Mouse (Mus musculus) heart, postnatal 14 days (tissue): ENCODE results near the gene Parvb. TPM values are rescaled to one million over a fixed set of nuclear protein-coding genes. Genes with fewer than 3 reads are reported as not detected.
A peak's percentile ranks its signal among the peaks of the same experiment; 100 is the strongest.
"Not testable (repeated sequence)": the region's sequence is repeated elsewhere in the genome, so short reads cannot be mapped to it uniquely, and the experiment has no call there.

Source experiments
- DNase-seq, 2 experiments: peaks; one replicate each; pipeline ENCODE4 v3.0.0; 2021 to 2022
- intact Hi-C: fragments of 180-260 bp; cut with DNase I; formaldehyde crosslinking; loops from one replicate; pipeline ENCODE4 v1.15.1; 2025
- total RNA-seq, 2 experiments: library from RNA; stranded (reverse); gene quantifications; 2 replicates each; pipeline ENCODE4 v1.2.3; 2021

The Parvb gene
- total RNA-seq, 2 experiments from 2014 or later: 149 to 151 TPM

GRCm38 (mm10) chr15:84282206-84283085 is 50.6 kb downstream of the Parvb start:
- intact Hi-C loops: loop anchor here (5.0 kb wide), 1 partner anchor 330 kb away; no protein-coding TSS in a partner anchor
- no peak for DNase-seq

DNA sequence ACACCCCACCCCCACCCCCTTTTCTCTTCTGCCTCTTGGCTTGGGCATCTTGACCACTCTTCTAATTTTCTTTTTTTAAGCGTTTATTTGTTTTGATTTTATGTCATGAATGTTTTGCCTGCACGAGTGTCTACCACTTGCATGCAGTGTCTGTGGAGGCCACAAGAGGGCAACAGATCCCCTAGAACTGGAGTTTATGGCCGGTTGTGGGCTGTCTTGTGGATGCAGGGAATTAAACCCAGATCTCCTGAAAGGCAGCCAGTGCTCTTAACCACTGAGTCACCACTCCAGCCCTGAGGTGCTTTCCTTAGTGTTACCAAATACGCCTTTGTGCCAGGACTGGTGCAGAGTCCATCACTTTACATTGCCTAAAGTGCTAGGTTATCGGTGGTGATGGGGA is 52.2 kb downstream of the Parvb start:
- DNase-seq: peak; percentile 37 to 61
- intact Hi-C loops: loop anchor here (2.0 to 5.0 kb wide), 2 partner anchors 71 to 328 kb away; no protein-coding TSS in a partner anchor

DNA sequence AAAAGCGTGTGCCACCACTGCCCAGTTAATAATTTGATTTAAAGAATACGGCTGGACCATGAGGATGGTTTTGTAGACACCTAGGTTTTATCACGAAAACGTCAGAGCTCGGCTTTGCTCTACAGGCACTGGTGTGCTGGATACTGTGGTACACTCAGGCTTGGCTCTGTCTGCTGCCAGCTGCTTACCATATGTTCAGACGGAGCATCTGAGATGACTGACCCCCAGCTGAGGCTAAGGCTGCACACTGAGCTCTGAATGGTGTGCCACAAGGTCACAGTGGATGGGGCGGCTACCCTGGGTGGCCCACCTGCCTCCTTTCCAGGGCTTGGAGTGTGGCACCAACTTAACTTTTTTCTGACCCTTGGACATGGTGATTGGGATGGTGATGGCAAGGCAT is 53.6 kb downstream of the Parvb start:
- no peak for DNase-seq
- intact Hi-C loops: loop anchor here (2.0 kb wide), 1 partner anchor 73 kb away; no protein-coding TSS in a partner anchor

- DNase-seq, intact Hi-C loops: not testable (repeated sequence)
Observed at GRCm38 (mm10) chr15:84288953-84289352, 57.1 kb downstream of the Parvb start.

DNA sequence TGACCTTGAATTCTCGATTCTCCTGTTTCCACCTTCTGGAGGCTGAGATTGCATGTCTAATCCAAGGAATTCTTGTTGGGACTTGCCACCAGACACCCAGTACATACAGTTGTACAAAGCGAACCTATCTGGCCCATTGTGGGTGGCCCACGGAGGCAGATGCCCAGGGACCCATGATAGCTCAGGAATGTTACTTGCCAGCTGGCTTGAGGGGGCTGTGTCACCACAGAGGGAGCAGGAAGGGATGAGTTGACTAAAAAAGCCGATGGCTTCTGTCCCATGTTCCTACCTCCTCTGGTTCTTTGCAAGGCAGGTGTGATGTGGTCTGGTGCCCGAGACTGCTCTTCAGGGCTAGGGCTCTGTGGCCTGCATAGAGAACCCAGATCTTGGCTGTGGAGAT is 59.3 kb downstream of the Parvb start:
- DNase-seq: no peak
- intact Hi-C loops: no loop called here

- intact Hi-C loops: no loop called here
Observed at GRCm38 (mm10) chr15:84293590-84293989, 61.7 kb downstream of the Parvb start.

GRCm38 (mm10) chr15:84294391-84294790 is 62.5 kb downstream of the Parvb start:
- no peak for DNase-seq
- intact Hi-C loops: no loop called here

More at GRCm38 (mm10) chr15:84293590-84293989, 61.7 kb downstream of the Parvb start:
- DNase-seq: no peak

GRCm38 (mm10) chr15:84295225-84295624 is 63.4 kb downstream of the Parvb start:
- intact Hi-C loops: no loop called here
- no peak for DNase-seq

DNA sequence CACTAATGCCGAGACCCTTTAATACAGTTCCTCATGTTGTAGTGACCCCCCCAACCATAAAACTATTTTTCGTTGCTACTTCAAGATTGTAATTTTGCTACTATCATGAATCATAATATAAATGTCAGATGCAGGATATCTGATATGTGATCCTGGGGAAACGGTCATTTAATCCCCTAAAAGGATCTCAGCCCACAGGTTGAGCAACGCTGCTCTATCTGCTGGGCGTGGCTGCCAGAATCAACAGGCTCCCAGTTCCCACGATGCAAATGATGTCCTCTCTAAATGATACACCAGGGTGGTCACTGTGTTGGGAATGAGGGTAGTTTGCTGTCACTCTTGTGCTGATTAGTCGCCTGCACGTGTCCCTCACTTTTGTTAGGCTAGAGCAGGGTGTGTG is 65.6 kb downstream of the Parvb start:
- no peak for DNase-seq

DNA sequence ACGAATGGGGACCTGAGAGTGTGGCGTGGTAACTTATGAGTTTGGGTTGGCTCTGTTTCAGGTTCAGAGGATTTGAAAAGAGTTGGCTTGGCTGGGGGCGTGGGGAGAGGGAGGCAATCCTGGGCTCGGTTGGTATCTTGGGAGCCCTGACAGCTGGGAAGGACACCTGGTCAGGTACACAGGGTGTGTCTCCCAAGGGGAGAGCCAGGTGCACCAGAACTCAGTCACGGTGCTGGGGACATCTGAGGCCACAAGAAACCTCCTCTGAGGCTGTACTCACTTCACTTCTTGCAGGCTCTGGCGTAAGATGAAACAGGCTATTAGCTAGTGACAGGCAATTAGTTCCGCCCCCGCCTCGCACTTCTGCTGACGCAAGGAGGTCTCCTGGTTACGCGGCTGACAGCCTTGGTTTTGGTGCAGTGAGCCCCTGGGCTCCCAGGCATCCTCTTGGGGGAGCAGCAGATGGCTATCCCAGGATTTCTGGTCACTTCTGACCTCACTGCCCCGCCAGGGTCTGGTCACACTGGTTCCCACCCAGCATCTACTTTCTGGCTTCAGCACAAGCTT is 67.0 kb downstream of the Parvb start:
- DNase-seq: no peak
- intact Hi-C loops: no loop called here

More for the DNA sequence above, 65.6 kb downstream of the Parvb start:
- intact Hi-C loops: no loop called here

DNA sequence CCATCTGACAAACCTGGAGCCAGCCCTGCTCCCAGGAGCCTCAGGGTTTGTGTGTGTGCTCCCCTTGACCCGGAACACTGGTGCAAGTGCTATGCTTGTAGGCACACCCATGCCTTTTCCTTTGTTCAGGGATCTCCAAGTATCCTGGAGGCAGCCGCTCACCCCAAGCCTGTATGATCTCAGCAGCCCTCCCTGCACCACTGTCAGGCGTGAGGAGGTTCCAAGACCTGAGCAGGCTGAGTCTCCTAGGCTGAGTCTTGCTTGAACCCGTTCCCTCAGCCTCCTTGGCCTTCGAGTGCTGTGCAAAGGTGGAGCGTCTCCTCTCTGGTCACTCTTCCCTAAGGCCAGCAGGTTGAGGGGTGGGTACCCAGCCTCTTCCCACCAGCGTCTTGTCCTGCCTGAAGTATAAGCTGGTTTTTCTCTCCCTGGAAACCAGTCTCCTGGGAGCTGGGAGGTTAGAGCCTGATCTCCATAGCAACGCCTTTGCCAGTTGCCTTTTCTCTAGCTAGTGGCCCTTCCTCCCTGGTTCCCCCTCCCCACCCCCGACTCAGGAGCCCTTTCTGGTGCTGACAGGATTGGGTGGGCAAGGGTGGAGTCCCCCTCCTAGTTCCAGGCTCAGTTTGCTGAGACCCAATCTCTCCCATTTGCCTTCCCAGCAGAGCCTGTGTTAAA is 68.0 kb downstream of the Parvb start:
- DNase-seq: no peak
- intact Hi-C loops: no loop called here

DNA sequence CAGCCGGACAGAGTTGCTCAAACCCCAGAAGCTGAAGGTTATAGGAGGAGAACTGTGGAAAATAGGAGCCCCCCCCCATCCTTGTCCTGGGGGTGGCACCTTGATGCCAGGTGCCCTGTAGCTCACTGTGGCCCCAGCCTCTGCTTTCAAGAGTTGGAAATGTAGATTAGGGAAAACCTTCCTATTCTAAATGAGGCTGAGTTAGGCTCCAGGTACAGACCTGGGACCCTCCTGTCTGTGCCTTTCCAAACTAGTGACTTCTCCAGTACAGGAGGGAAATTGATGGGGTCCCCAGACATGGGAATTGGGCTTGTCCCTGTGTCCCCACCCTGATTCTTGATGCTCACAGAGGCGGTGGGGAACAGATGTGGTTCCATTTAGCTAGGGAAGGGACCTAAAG is 68.7 kb downstream of the Parvb start:
- DNase-seq: no peak
- intact Hi-C loops: no loop called here

GRCm38 (mm10) chr15:84301026-84301425 is 69.2 kb downstream of the Parvb start:
- intact Hi-C loops: no loop called here
- peak; percentile 71 to 72 for DNase-seq

DNA sequence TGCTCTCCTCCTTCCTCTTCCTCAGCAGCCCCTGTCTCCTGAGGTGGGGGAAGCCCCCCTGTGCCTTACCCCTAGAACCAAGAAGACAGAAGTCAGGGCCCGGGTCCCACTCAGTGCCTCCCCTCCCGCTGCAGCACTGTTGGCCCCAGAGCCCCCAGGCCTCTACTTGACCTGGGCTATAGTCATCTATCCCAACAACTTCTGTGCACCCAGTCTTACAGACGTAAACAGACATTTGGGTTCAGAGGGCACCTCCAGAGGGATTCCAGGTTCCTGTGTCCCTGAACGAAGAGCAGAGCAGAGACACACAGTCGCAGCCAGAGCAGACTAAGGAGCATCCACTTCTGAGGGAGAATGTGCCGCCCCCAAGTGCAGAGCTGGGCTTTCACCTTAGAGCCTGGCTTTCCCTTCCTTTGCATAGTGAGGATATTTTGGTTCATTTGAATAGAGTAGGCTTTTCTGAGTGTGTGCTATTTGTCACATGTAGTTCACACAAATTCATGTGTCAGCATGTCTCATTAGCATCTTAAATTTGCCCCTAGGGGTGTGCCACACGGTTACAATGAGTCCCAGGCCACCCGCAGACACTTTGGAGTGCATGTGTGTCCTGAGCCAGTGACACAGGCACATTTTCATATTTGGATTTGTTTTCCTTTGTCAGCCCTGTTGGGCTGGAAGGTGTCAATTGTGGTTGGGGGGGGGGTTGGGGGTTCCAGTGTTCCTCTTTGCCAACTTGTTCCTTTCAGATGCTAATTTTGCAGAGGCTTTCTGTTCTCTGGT is 70.0 kb downstream of the Parvb start:
- intact Hi-C loops: no loop called here
- DNase-seq: no peak

- intact Hi-C loops: no loop called here
- DNase-seq: no peak
Observed at GRCm38 (mm10) chr15:84303264-84303663, 71.4 kb downstream of the Parvb start.

GRCm38 (mm10) chr15:84305333-84305732 is 73.5 kb downstream of the Parvb start:
- intact Hi-C loops: no loop called here
- no peak for DNase-seq

DNA sequence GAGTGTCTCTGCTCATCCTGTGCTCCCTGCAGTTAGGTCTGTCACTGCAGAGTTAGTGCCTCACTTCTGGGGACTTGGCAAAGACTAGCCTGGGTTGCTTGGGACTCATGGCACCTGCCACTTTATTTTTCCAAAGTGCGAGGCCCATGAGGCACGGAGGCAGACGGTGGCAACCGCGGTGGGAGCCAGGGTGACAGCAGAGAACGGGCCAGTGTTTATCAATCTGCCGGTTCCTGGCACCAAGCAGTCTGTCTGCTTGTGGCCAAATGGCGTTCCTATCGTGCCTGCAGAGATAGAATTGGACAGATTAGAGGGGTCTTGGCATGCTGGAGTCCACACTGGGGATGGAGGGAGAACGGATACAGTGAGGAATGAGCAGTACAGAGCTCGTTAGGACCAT is 78.4 kb downstream of the Parvb start:
- intact Hi-C loops: no loop called here
- peak in 1 of 2 experiments; percentile 37 for DNase-seq

GRCm38 (mm10) chr15:84311295-84312085 is 79.6 kb downstream of the Parvb start:
- intact Hi-C loops: no loop called here
- no peak for DNase-seq

GRCm38 (mm10) chr15:84312878-84313565 is 81.2 kb downstream of the Parvb start:
- DNase-seq: no peak

More at GRCm38 (mm10) chr15:84312878-84313565, 81.2 kb downstream of the Parvb start:
- intact Hi-C loops: no loop called here
